Mouse (Mus musculus): ENCODE results near the gene Opn4. TPM values are rescaled to one million over a fixed set of nuclear protein-coding genes. Genes with fewer than 3 reads are reported as not detected.

The Opn4 gene
- polyA plus RNA-seq, 1 experiment from 2014 or later, result 0.34 TPM

GRCm38 (mm10) chr14:34569534-34570194 lies 30.3 kb downstream of the Opn4 start:
- Histone ChIP-seq H3K4me2 (ENCODE audit: low read depth, low read length) (peak overlapping the region; percentile 63), H3K27ac (ENCODE audit: low read length) (no peak overlapping the region), H3K27me3 (replicated peaks; ENCODE audit: control insufficient read depth, insufficient read depth, low read length) (no peaks in the 10 kb centered on the region), H3K36me3 (ENCODE audit: control insufficient read depth, insufficient read depth, low read length) (no peaks in the 10 kb centered on the region), H3K4me1 (ENCODE audit: control insufficient read depth, insufficient read depth, low read length) (peaks cover 26% of the 10 kb centered on the region), H3K4me3 (ENCODE audit: low read length) (peak overlapping the region; percentile 38), H3K9ac (ENCODE audit: low read depth, low read length) (peak overlapping the region; percentile 46), H3K9me3 (ENCODE audit: control insufficient read depth, low read length) (no peaks in the 10 kb centered on the region)
- ATAC-seq, result no peak
- WGBS, result 29% methylated on average over 27 of the region's 27 CpGs

DNA sequence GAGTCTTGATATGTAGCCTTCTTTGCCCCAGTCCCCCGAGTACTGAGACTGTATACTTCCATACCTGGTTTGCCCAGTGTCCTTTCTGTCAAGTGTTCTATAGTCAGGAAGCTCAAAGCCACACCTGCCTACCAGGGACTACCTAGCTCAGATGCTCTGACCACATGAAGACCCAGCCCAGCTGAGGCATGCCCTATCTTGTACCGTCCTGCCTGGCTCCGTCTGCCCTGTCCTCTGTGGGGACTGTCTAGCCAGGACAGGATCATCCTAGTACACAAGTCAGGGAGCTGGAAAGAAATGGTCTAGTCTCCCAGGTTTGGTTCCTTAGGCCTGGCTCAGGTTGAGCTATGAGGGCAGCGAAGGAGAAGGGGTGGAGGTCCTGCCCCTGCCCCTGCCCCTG lies 31.3 kb downstream of the Opn4 start:
- ATAC-seq, result no peak
- H3K4me3 ChIP-seq (ENCODE audit: low read length), result no peak overlapping the region
- WGBS, result 79% methylated on average over 4 of the region's 4 CpGs
- no peak overlapping the region for H3K4me2 ChIP-seq (ENCODE audit: low read depth, low read length)
- no peaks in the 10 kb centered on the region for H3K36me3 ChIP-seq (ENCODE audit: control insufficient read depth, insufficient read depth, low read length)
- no peak overlapping the region for H3K27ac ChIP-seq (ENCODE audit: low read length)
- no peaks in the 10 kb centered on the region for H3K9me3 ChIP-seq (ENCODE audit: control insufficient read depth, low read length)
- peaks cover 18% of the 10 kb centered on the region for H3K4me1 ChIP-seq (ENCODE audit: control insufficient read depth, insufficient read depth, low read length)
- no peaks in the 10 kb centered on the region for H3K27me3 ChIP-seq (replicated peaks; ENCODE audit: control insufficient read depth, insufficient read depth, low read length)
- H3K9ac ChIP-seq (ENCODE audit: low read depth, low read length), result no peak overlapping the region

GRCm38 (mm10) chr14:34567697-34568096 lies 32.2 kb downstream of the Opn4 start:
- Histone ChIP-seq H3K27me3 (replicated peaks; ENCODE audit: control insufficient read depth, insufficient read depth, low read length) (no peaks in the 10 kb centered on the region), H3K4me3 (ENCODE audit: low read length) (no peak overlapping the region), H3K4me1 (ENCODE audit: control insufficient read depth, insufficient read depth, low read length) (peaks cover 12% of the 10 kb centered on the region), H3K27ac (ENCODE audit: low read length) (no peak overlapping the region), H3K9me3 (ENCODE audit: control insufficient read depth, low read length) (no peaks in the 10 kb centered on the region), H3K9ac (ENCODE audit: low read depth, low read length) (no peak overlapping the region), H3K36me3 (ENCODE audit: control insufficient read depth, insufficient read depth, low read length) (no peaks in the 10 kb centered on the region), H3K4me2 (ENCODE audit: low read depth, low read length) (no peak overlapping the region)
- 62% methylated on average over 5 of the region's 5 CpGs for WGBS
- no peak for ATAC-seq

- H3K9me3 ChIP-seq (ENCODE audit: control insufficient read depth, low read length), result no peaks in the 10 kb centered on the region
- ATAC-seq, result no peak
- H3K36me3 ChIP-seq (ENCODE audit: control insufficient read depth, insufficient read depth, low read length), result no peaks in the 10 kb centered on the region
- WGBS, result 88% methylated on average over 7 of the region's 7 CpGs
- no peak overlapping the region for H3K27ac ChIP-seq (ENCODE audit: low read length)
- no peaks in the 10 kb centered on the region for H3K27me3 ChIP-seq (replicated peaks; ENCODE audit: control insufficient read depth, insufficient read depth, low read length)
- H3K4me3 ChIP-seq (ENCODE audit: low read length), result no peak overlapping the region
- peaks cover 12% of the 10 kb centered on the region for H3K4me1 ChIP-seq (ENCODE audit: control insufficient read depth, insufficient read depth, low read length)
- H3K9ac ChIP-seq (ENCODE audit: low read depth, low read length), result no peak overlapping the region
- H3K4me2 ChIP-seq (ENCODE audit: low read depth, low read length), result no peak overlapping the region
These were observed 33.4 kb downstream of the Opn4 start for GRCm38 (mm10) chr14:34566530-34566929.

DNA sequence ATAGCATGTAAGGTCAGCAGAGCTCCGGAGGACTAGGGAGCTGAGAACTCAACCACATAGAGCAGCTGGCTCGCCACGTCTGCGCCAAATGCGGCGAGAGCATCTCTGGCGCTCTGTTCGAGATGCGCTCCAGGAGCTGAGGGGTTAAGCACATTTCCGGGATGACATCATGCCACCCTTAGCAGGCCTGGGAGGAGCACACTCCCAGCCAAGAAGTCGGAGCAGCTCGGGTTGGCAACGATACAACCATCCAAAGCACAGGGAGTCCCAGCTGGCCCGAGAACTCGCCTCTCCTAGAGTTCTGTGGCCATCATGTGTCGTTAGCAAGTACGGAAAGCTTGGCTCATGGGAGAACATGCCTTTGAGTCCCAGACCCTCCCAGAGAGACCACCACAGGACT lies 34.2 kb downstream of the Opn4 start:
- Histone ChIP-seq H3K9me3 (ENCODE audit: control insufficient read depth, low read length) (no peaks in the 10 kb centered on the region), H3K27ac (ENCODE audit: low read length) (peak overlapping the region; percentile 42; the same call in 1 of the 2 replicates), H3K4me3 (ENCODE audit: low read length) (no peak overlapping the region), H3K9ac (ENCODE audit: low read depth, low read length) (no peak overlapping the region), H3K4me1 (ENCODE audit: control insufficient read depth, insufficient read depth, low read length) (peaks cover 12% of the 10 kb centered on the region), H3K36me3 (ENCODE audit: control insufficient read depth, insufficient read depth, low read length) (no peaks in the 10 kb centered on the region), H3K4me2 (ENCODE audit: low read depth, low read length) (no peak overlapping the region), H3K27me3 (replicated peaks; ENCODE audit: control insufficient read depth, insufficient read depth, low read length) (no peaks in the 10 kb centered on the region)
- 48% methylated on average over 17 of the region's 17 CpGs for WGBS
- ATAC-seq, result peak; percentile 59

DNA sequence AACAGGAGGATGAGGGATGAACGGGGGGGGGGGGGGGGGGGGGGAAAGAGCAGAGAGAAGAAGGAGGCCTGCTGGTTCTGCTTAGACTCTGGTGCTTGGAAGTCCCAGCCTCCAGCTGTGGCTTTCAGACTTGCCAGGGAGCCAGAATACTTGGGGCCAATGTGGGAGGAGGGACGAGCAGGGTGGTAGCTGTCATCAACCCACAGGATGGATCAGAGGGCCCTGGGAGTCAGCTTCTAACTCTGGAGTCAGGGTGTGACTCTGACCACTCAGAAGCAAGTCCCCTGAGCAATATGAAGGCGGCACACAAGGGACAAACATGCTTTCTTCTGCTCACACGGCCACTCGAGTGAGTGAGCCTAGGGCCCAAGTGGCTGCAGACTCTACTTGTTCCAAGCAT lies 35.3 kb downstream of the Opn4 start:
- Histone ChIP-seq H3K36me3 (ENCODE audit: control insufficient read depth, insufficient read depth, low read length) (no peaks in the 10 kb centered on the region), H3K4me2 (ENCODE audit: low read depth, low read length) (no peak overlapping the region), H3K9ac (ENCODE audit: low read depth, low read length) (no peak overlapping the region), H3K4me1 (ENCODE audit: control insufficient read depth, insufficient read depth, low read length) (peaks cover 10% of the 10 kb centered on the region), H3K27me3 (replicated peaks; ENCODE audit: control insufficient read depth, insufficient read depth, low read length) (no peaks in the 10 kb centered on the region), H3K4me3 (ENCODE audit: low read length) (no peak overlapping the region), H3K9me3 (ENCODE audit: control insufficient read depth, low read length) (no peaks in the 10 kb centered on the region), H3K27ac (ENCODE audit: low read length) (peak overlapping the region; percentile 38)
- WGBS, result 71% methylated on average over 4 of the region's 5 CpGs
- ATAC-seq, result no peak; the same call in 1 of the 2 replicates

GRCm38 (mm10) chr14:34562393-34562792 lies 37.5 kb downstream of the Opn4 start:
- H3K4me3 ChIP-seq (ENCODE audit: low read length), result no peak overlapping the region
- H3K4me1 ChIP-seq (ENCODE audit: control insufficient read depth, insufficient read depth, low read length), result peaks cover 5% of the 10 kb centered on the region
- no peak overlapping the region for H3K4me2 ChIP-seq (ENCODE audit: low read depth, low read length)
- 15% methylated on average over 2 of the region's 2 CpGs for WGBS
- ATAC-seq, result no peak
- H3K36me3 ChIP-seq (ENCODE audit: control insufficient read depth, insufficient read depth, low read length), result no peaks in the 10 kb centered on the region
- H3K9ac ChIP-seq (ENCODE audit: low read depth, low read length), result no peak overlapping the region
- no peaks in the 10 kb centered on the region for H3K27me3 ChIP-seq (replicated peaks; ENCODE audit: control insufficient read depth, insufficient read depth, low read length)
- no peaks in the 10 kb centered on the region for H3K9me3 ChIP-seq (ENCODE audit: control insufficient read depth, low read length)
- H3K27ac ChIP-seq (ENCODE audit: low read length), result no peak overlapping the region

DNA sequence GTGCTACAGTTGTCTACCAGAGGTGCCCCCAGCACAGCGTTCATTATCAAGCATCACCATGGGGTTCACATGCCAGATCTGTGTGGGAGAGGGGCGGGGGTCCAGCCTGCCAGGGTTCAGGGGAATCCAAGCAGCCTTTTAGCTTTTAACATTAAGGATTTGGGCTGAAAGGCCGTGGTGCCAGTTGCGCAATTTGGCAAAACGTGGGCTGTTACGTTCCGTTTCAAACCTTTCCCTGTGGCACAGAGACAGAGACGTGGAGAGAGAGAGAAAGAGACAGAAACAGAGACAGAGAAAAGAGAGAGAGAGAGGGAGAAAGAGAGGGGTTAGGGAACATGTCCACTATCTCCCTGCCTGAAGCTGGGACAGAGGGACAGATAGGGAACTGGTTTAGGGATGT lies 38.3 kb downstream of the Opn4 start:
- Histone ChIP-seq H3K4me3 (ENCODE audit: low read length) (no peak overlapping the region), H3K27me3 (replicated peaks; ENCODE audit: control insufficient read depth, insufficient read depth, low read length) (no peaks in the 10 kb centered on the region), H3K27ac (ENCODE audit: low read length) (no peak overlapping the region), H3K9ac (ENCODE audit: low read depth, low read length) (no peak overlapping the region), H3K36me3 (ENCODE audit: control insufficient read depth, insufficient read depth, low read length) (no peaks in the 10 kb centered on the region), H3K9me3 (ENCODE audit: control insufficient read depth, low read length) (no peaks in the 10 kb centered on the region), H3K4me1 (ENCODE audit: control insufficient read depth, insufficient read depth, low read length) (peaks cover 5% of the 10 kb centered on the region), H3K4me2 (ENCODE audit: low read depth, low read length) (no peak overlapping the region)
- ATAC-seq, result no peak
- WGBS, result 91% methylated on average over 8 of the region's 8 CpGs

- H3K4me3 ChIP-seq (ENCODE audit: low read length), result no peak overlapping the region
- H3K4me2 ChIP-seq (ENCODE audit: low read depth, low read length), result no peak overlapping the region
- H3K36me3 ChIP-seq (ENCODE audit: control insufficient read depth, insufficient read depth, low read length), result no peaks in the 10 kb centered on the region
- 87% methylated on average over 9 of the region's 9 CpGs for WGBS
- no peak overlapping the region for H3K9ac ChIP-seq (ENCODE audit: low read depth, low read length)
- H3K27me3 ChIP-seq (replicated peaks; ENCODE audit: control insufficient read depth, insufficient read depth, low read length), result no peaks in the 10 kb centered on the region
- H3K9me3 ChIP-seq (ENCODE audit: control insufficient read depth, low read length), result no peaks in the 10 kb centered on the region
- no peaks in the 10 kb centered on the region; the same call in 1 of the 2 replicates for H3K4me1 ChIP-seq (ENCODE audit: control insufficient read depth, insufficient read depth, low read length)
- no peak overlapping the region for H3K27ac ChIP-seq (ENCODE audit: low read length)
- no peak for ATAC-seq
These were observed 41.0 kb downstream of the Opn4 start for GRCm38 (mm10) chr14:34558947-34559346.

DNA sequence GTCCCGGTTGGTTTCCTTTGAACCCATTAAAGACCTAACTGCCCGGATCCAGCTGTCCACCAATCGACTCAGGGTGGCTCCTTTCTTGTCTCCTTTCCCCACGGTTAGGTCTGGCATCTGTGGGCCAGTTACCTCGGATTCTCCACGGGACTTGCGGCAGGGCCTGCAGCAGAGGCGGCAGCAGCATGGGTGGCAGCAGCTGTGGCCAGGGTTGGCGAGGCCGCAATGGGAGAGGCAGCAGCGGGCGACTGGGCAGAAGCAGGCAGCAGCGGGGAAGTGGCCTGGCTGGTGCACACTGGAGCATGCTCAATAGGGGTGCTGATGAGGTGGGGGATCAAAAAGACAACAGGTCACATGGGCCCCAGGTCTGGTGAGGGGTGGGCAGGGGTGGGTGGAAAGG lies 44.7 kb downstream of the Opn4 start:
- no peak for ATAC-seq
- no peaks in the 10 kb centered on the region for H3K9me3 ChIP-seq (ENCODE audit: control insufficient read depth, low read length)
- 77% methylated on average over 13 of the region's 13 CpGs for WGBS
- no peak overlapping the region for H3K4me3 ChIP-seq (ENCODE audit: low read length)
- no peaks in the 10 kb centered on the region for H3K4me1 ChIP-seq (ENCODE audit: control insufficient read depth, insufficient read depth, low read length)
- no peak overlapping the region for H3K9ac ChIP-seq (ENCODE audit: low read depth, low read length)
- H3K27me3 ChIP-seq (replicated peaks; ENCODE audit: control insufficient read depth, insufficient read depth, low read length), result no peaks in the 10 kb centered on the region
- H3K27ac ChIP-seq (ENCODE audit: low read length), result no peak overlapping the region
- no peaks in the 10 kb centered on the region for H3K36me3 ChIP-seq (ENCODE audit: control insufficient read depth, insufficient read depth, low read length)
- H3K4me2 ChIP-seq (ENCODE audit: low read depth, low read length), result no peak overlapping the region

All from intestine, embryonic 16.5 days (tissue).